Mouse (Mus musculus): ENCODE data around the gene Rnf220.

Rnf220 gene

DNA sequence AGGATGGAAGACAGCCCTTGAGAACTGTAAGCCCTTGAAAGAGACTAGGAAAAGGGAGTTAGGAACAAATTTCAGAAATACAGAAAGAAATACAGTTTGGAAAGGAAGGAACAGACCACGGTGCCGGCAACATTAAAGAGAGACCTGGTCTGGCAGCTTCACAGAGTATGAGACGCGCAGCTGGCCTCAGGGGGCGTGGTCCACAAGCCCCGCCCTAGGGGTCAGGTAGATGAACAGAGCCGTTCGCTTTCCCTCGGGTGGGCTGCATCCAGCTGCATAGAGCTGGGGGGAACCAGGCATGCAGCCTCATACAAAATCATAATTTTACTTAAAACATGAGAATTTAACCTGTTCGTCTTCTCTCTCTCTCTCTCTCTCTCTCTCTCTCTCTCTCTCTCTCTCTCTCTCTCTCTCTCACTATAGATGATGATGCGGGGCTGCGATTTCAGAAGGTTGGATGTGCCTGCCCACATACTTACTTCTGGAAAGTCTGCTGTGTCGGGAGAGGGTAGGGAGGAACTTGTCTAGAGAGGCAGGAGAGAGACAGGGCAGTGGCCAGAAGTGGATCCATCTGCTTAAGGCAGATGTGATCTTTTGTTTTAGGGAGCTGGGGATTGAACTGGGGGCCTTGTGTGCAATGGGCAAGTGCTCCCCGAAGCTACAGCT, 59.7 kb downstream of the Rnf220 start:
- no peak for DNase-seq (ENCODE audit: low spot score)

DNA sequence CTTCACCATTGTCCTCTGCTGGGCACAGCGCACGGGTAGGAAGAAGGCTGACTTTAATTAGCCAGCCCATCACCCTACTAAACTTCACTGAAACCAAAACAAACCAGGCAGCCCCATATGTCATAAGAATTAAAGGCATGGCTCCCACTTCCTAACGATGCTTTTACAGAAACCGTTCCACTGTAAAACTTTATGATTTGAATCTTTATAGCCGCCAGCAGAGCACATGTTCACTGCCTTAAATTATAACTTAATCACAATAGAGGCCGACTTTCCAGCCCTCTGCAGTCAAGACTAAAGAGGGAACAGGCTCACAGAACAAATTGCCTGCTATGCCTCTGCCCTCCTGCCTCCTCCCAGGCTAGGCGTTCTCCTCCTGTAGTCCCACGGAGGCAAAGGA, 62.5 kb downstream of the Rnf220 start:
- DNase-seq (ENCODE audit: low spot score): no peak

DNA sequence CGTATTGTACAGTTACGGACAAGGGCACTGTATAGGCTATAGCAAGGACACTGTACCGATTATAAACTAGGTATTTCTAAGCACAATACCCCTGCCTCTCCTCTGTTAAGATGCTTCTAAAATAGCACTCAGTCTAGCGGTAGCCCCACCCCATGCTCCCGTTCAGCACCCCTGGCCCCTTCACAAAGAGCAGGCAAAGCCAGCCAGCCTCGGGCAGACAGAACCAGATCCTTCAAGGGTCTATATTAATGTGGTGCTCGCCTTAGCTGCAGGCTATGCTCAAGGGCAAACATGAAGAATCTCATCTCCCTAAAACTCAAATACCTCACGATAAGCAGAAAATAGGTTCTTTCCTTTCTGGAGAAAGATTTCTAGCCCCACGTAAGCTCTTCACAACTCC, 67.2 kb downstream of the Rnf220 start:
- no peak for DNase-seq (ENCODE audit: low spot score)

DNA sequence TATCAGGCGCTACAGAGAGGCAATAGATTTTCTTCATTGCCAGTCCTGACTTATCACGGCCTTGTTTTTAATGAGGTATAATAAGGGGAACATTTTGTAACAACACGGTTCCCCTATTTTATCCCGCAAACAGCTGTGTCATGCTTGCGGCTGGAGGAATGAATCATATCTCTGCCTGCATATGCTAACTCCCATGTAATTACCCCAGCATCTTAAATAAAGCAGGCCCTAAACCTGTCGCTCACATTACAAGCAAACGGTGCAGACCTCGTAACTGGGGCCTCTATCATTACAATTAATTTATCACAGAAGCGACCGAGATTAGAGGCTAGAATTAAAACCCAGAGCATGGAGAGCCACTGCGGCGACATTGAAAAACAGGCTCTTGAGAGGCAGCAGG, 69.3 kb downstream of the Rnf220 start:
- no peak for DNase-seq (ENCODE audit: low spot score)

DNA sequence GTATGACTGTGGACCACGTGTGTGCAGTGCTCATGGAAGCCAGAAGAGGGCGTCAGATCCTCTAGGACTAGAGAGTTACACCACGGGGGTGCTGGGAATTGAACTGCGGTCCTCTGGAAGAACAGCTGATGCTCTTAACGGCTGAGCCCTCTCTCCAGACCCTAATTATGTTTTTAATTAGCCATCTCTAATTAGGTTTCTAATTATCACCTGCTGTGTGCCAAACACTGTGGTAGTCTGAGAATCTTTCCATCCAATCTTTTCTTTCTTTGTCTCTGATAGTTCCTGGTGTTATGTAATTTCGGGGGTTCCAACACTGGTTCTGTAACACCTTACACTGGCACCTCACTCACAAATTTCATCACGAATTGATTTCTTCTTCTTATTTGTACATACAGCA, 75.8 kb downstream of the Rnf220 start:
- no peak for DNase-seq (ENCODE audit: low spot score)

DNA sequence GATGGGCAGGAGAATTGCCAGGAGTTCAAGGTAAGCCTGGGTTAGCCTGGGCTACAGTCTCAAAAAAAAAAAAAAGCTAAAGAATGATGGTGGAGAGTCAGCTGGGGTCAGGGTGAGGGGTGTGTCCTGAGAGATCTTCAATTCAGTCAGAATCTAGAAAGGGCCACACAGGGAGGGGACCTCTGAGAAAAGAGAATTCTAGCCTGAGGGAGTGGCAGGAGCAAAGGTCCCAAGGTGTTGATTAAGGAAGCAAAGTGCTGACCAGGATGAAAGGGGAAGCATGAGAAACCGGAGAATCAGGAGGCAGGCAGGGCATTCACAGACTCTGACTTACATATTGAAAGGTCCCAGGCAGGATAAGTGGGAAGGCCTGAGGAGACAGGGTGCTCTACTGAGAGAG, 80.0 kb downstream of the Rnf220 start:
- DNase-seq (ENCODE audit: low spot score): no peak

DNA sequence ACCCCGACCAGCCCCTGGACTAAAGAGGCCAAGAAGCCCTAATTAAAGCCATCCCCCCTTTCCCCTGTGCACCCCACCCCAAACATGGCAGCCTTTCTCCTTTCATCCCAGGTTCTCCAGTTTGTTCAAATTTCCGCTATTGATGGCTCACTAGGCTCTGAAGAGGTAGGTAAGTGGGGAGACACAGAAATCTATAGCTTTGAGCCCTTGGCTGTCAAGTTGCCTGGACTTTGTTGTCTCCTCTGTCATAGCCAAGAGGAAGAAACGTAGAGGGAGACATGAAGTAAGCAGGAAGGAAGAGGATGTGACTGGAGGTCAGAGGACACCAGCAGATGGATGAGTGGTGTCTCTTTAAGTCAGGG, 86.8 kb downstream of the Rnf220 start:
- no peak for DNase-seq (ENCODE audit: low spot score)

DNA sequence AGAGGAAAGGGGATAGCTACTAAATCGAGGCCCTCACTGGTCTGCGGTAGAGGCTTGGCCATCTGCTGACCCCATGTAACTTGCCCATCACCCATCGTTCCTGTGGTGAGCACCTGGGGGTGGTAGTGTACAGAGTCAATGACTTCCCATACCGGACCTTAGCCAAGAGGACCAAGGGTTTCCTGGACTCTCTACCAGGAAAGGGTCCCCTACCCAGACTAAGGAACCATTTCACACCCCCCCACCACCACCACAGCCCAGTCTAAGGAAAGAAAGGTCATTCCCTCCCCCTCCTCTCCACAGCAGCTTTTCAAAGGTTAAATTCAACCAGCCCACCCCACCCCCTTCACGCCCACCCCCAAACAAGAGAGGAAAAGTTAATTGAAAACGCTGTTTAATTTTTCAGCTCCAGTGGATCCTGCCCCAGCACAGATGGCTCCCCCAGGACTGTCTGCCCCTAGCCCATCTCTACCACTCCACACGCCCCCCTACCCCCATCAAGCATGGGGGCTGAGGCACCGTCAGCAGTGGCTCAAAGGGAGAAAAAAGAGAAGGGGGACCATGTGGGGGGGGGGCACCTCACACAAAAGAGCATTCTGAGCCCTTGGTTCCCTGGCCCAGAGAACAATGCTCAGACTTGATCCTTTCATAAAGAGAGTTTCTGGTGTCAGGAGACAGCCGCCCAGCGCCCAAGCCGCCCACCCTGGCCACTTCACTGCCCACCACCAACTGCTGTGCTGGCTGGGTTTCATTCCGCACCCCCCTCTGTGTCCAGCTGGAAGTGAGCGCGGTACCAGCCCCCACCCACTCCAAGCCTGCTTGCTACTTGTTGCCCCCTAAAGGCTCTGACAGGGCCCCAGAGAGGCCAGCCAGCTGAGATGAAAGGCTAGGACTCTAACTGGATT, 87.5 kb downstream of the Rnf220 start:
- no peak for DNase-seq (ENCODE audit: low spot score)

DNA sequence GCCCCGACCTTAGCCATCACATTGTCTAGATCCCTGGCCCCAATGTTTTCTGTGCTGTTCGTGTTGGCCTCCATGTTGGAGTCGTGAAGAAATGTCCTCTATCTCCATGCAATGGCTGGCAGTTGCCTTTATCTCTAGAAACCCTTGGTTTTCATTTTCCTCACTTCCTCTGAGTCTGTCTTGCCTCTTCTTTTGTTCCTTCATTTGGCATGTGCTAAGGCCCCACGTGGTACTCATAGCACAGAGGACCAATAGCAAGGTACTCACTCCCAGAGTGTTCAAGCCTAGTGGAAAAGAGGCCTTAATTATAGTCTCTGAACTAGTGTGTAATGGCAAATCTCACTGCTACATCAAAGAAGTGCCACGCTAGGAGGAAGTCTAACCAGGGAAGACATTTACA, 88.9 kb downstream of the Rnf220 start:
- no peak for DNase-seq (ENCODE audit: low spot score)

DNA sequence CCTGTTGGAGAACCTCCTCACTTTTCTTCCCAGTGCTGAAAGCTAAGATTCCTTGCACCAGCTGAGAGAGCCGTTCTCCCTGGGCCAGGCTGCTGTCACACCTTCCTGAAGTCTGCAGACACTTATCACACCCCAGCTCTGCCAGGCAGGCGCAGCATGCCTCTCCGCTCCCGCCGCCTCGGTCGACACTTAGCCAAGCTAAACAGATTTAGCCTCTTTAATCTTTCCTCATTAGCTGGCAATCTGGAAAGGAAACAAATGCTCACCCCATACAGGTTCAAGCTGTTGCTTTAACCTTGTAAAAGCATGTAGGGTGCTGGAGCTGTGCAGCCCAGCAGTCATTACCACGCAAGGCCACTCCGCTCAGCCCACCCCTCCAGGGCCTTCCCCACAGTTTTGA, 90.9 kb downstream of the Rnf220 start:
- no peak for DNase-seq (ENCODE audit: low spot score)

DNA sequence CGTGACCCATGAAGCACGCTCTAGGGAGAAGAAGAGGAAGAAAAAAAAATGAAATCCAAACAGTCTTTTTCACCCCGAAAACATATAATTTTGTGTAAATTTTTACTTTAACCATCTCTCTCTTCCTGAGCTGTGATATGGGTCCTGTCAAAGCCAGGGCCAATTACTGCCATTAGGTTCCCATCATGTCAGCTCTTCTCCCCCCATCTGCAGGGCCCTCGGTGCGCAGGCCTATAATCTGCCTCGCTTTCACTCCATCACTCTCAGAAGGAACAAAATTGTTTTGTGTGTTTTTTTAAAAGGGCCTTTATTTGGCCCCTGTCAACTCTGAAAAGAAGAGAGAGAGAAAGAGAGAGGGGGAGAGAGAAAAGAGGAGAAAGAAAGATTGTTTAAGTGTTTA, 91.6 kb downstream of the Rnf220 start:
- no peak for DNase-seq (ENCODE audit: low spot score)

DNA sequence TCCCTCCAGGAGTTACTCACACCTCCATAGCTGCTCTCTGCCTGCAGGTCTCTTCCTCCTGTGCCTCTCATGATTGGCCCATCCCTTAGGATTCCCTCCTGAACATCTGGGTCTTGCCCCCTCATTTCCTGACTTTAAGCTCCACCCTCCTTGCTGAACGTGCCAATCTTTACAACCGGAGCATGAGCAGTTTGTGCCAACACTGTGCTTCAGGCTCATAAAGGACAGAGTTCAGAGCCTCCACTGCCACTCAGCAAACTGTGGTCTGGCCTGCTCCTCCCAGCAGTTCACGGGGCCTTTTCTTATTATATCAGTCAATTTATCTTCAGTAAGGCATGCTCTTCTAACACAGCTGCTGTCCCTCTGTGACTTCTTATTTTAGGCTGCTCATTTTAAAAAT, 93.4 kb downstream of the Rnf220 start:
- no peak for DNase-seq (ENCODE audit: low spot score)

DNA sequence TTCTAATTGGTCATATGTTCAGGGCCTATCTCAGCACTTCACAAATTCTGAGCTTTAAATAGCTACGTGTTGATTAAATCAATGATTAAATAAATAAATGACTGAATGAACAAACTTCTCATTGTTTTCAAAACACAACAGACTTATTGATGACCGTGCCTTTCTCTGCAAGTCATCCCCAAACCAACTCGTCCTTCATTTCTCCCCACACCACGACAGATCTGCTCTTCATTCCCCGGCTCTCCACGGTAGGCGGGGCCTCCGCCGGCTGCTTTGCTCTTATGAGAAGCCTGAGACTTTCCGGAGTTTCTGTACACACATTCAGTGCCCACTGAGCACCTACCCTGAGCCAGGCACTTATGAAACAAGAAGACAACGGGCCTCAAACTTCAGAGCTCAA, 99.7 kb downstream of the Rnf220 start:
- DNase-seq (ENCODE audit: low spot score): no peak

DNA sequence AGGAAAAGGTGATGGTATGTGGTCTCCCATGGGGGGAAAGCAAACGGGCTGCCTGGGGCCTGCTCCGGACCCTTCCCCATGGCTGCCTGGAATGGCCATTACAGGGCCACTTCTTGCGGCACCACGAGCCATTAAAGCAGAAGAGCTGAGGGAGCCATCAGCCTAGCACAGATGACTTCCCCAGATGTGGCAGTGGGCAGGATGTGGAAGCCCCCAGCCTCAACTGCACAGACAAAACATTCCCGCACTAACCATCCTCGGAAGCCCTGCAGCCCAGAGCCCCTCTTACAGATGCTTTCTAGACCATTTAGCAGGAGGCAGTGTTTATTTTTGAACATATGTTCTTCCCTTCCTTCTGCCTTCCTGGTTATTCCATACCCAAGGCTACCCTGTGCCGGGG, 103.8 kb downstream of the Rnf220 start:
- no peak for DNase-seq (ENCODE audit: low spot score)

DNA sequence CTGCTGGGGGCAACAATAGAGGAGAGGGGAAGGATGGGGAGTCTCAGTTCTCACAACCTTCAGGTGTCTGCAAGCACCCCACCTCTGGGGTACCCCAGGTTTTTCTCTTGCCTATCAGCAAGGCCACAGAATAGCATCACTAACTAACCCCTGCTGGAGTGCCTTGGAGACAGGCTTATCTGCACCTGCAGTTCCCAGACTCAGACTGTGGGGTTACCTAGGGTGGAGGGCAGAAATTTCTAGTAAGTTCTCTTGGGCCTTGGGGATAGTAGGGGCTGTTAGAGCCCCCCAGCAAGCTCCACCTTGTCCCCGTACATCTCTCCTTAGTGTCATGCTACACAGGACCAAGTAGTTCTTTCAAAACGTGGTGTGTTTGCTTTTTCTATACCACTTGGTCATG, 104.5 kb downstream of the Rnf220 start:
- no peak for DNase-seq (ENCODE audit: low spot score)

DNA sequence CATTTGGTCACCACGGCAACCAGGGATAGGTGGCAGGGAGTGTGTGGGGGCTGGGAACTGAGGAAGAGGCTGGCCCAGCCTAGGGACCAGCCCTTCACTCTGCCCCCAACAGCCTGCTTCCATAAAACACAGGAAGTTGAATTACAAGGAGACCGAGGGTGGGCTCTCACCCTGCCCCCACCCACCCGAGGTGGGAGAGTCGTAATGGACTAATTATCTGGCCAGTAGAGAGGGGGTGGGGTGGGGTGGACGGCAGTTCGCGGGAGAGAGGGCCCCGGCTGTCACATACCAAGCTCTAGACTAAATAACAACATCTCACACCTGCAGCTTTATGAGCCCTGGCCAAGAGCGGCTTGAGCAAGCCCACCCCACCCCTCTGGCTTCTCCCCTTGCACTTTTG, 104.9 kb downstream of the Rnf220 start:
- no peak for DNase-seq (ENCODE audit: low spot score)

DNA sequence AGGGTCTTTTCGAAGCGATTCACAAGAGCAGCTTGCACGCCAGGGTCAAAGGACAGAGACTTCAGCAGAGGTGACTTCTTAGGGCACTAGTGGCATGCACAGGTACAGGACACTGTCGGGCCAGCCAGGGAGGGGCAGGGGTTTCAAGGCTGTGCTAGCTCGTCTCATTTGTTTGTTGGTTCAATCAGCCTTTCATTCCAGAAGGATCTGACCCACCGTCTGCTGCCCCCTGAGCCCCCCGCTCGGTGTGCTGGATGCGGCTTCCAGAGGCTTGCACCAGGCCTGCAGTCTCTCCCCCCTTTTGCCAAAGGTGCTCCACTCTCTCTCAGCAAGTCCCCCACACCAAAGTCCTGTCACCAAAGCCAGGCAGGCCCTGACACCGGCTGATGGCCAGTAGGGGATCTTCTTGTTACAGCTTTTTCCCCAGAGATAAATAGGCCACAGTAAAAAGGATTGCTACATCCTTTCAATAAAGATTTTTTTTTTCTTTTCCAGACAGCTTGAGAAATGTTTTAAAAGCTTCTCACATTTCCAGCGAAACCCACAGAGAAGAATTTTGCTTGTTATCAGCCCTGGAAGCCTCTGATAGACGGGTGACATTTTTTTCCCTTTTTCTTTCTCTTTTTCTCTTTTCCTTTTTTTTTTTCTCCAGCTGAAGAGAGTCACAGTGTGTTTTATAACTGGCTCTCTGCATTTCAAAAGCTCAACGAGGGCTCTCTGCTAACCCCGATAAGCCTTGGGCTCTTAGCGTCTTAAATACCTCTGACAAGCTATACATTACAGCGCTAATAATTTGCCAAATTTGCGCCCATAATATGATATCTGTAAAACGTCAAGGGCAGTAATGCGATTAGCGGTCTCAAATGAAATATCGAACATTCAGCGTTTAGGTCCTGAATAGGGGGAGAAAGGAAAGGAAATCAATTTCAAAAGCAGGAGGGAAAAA, 105.7 kb downstream of the Rnf220 start:
- DNase-seq (ENCODE audit: low spot score): no peak

DNA sequence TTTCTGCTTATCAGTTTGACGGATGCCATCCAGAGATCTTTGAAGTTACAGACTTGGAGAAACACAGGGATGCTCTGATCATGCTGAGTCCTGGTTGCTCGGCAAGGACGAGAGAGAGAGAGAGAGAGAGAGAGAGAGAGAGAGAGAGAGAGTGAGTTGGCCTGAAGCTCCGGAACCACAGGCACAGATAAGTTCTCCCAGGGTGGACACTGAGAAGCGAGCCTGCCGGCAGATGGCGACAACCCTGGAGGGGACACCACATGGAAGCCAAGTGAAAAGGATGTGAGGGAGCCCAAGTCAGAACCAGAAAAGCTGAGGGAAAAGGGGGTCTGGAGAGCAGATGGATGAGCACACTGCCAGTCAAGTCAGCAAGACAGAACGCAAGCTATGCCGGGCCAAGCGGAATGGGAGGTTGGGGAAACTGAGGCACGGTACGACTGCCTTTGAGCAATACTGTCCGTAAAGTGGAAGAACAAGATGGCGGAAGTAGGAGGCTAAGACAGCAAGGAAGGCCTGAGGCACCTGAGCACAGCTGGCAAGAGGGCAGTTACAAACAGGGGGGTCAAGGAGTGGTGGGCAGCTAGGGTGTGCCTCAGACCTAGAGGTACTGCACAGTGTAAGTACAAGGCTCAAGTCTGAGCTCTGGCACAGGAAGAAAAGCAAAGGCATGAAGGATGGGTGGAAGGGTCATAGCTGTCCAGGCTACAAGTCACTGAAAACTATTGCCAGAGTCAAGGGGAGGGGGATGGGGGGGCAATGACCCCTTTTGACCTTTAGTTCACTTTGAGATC, 107.4 kb downstream of the Rnf220 start:
- no peak for DNase-seq (ENCODE audit: low spot score)

DNA sequence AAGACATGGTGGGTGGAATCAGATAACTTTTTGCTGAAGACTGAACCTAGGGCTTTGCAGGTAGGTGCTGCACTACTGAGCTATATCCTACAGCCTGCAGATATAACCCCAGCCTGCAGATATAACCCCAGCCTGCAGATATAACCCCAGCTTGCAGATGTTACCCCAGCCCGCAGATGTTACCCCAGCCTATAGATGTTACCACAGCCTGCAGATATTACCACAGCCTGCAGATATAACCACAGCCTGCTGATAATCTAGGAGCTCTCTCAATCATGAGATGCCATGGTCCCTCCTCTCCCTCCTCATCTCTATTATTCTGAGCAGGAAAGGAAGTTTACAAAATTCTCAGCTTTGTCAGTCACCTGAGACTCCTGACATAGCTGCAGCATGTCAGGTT, 111.6 kb downstream of the Rnf220 start:
- no peak for DNase-seq (ENCODE audit: low spot score)

DNA sequence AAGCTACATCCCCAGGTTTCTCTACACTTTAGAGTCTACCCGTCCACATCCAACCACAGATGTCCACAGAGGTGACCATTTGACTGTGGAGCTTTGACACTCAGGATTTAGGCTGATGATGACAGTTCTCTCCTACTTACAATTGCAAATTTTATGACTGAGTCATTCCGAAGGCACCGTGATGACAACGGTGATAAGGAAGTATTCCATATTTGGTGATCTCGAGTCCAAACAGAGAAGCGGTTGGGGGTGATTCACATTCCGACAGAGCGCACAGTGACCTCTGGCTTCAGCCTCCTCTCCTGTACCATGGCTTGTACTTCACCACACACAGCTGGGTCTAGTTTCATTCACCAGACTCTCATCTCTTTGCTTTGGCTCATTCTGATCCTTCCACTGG, 115.0 kb downstream of the Rnf220 start:
- no peak for DNase-seq (ENCODE audit: low spot score)

DNA sequence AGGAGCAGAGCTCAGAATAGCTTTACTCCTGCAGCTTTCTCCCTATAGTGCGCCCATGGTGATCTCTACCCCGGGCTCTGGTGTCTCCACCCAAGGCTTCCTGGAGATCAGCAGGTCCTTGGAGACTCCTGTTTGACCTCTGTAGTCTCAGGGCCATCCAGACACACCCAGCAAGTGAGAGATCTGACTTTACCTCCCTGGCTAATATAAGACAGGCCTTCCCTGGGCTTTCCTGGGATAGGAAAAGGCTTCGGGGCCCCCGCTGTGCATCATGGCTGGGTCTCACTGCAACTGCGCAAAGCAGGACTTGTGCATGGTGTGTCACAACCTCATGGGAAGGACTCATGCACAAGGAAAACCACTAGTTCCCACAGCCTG, 116.3 kb downstream of the Rnf220 start:
- DNase-seq (ENCODE audit: low spot score): no peak

All from urinary bladder, postnatal 14 days (tissue).